Mouse (Mus musculus) C2C12 (cell line): ENCODE measurements around the gene Cdyl2.

Source experiments
- CTCF ChIP-seq: IDR thresholded peaks from one replicate; pipeline ENCODE4 v1.5.1; 2011; ENCODE audit not compliant: control insufficient read depth, insufficient read depth, insufficient read length
- FOSL1 ChIP-seq: IDR thresholded peaks from one replicate; pipeline ENCODE4 v1.8.0; 2011; ENCODE audit warnings: mild to moderate bottlenecking, low read length; ENCODE audit not compliant: poor library complexity, insufficient read depth, severe bottlenecking
- MYOD1 ChIP-seq: IDR thresholded peaks from one replicate; pipeline ENCODE4 v1.6.1; 2011; ENCODE audit warnings: low read depth; ENCODE audit not compliant: control insufficient read depth, insufficient read length
- MYOG ChIP-seq: IDR thresholded peaks from one replicate; pipeline ENCODE4 v1.6.1; 2011; ENCODE audit not compliant: control insufficient read depth, insufficient read length; ENCODE audit errors: extremely low read depth
- USF1 ChIP-seq: IDR thresholded peaks from one replicate; pipeline ENCODE4 v1.6.1; 2011; ENCODE audit warnings: low read depth, mild to moderate bottlenecking, control low read depth, moderate library complexity

- TF ChIP-seq CTCF = no peak
- TF ChIP-seq FOSL1 = no peak
- TF ChIP-seq MYOD1 = no peak
- TF ChIP-seq MYOG = no peak
- no peak for TF ChIP-seq USF1
These were observed 96.8 kb downstream of the Cdyl2 start for GRCm38 (mm10) chr8:116635972-116636371.
